Mouse (Mus musculus): ENCODE data around the gene Spats2. TPM values are rescaled to one million over a fixed set of nuclear protein-coding genes. Genes with fewer than 3 reads are reported as not detected.
"Not testable (repeated sequence)": the region's sequence is repeated elsewhere in the genome, so short reads cannot be mapped to it uniquely, and the experiment has no call there.

The Spats2 gene
- 60.5 and 64.1 TPM in 2 replicates for polyA plus RNA-seq (2016; fragmentation: Nextera tagmentation; extraction: Ambion mirVana)

DNA sequence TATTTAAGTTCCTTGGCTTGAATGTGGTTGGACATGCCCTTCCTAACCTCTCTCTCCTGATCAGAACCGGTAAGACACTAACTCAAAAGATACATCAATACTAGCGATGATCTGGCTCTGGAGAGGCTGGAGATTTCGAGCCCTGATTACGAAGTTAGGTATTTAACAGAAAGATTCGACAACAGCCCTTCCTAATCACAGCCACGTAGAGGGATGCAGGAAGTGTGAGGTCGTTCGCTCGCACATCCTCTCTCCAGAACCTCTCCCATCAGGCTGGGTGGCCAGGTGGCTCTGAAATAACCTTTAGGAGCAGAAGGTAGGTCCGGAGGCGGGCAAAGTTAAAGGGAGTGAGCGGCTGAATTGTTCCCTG is at the start of gene Spats2:
Gene Spats2, plus strand, starts transcription at position 206 of the 370 bp plus-strand sequence.
- peaks cover 10% of the 10 kb centered on the region; the same call in 1 of the 2 replicates for H3K27me3 ChIP-seq (ENCODE audit: low read depth, poor library complexity, severe bottlenecking)

DNA sequence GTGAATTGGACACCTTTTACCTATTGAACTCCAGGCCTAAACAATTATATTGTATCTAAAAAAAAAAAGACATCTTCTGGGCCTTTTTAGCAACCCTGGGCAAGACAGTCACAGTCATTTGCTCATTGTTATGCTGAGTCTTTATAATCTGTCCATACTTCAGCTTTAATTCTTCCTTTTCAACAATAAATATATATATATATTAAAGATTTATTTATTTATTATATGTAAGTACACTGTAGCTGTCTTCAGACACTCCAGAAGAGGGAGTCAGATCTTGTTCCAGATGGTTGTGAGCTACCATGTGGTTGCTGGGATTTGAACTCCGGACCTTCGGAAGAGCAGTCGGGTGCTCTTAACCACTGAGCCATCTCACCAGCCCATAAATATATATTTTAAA is 49.7 kb upstream of the Spats2 start:
- Histone ChIP-seq H3K4me1 (peaks cover 29% of the 10 kb centered on the region), H3K4me3 (peak overlapping the region; percentile 73), H3K36me3 (peaks cover 46% of the 10 kb centered on the region)
- H3K27me3 ChIP-seq (ENCODE audit: low read depth, poor library complexity, severe bottlenecking); H3K27ac ChIP-seq; H3K9me3 ChIP-seq (replicated peaks); DNase-seq (ENCODE audit: low spot score): not testable (repeated sequence)
- 95% methylated on average over 3 of the region's 3 CpGs for WGBS

More for the DNA sequence above, at the start of gene Spats2:
- H3K4me3 ChIP-seq, result peak within 1 kb of the TSS; percentile 94
- peak within 1 kb of the TSS; percentile 98 for H3K27ac ChIP-seq
- peaks cover 20% of the 10 kb centered on the region; the same call in 1 of the 2 replicates for H3K36me3 ChIP-seq
- peaks cover 41% of the 10 kb centered on the region for H3K4me1 ChIP-seq
- no peak for DNase-seq (ENCODE audit: low spot score)
- no peaks in the 10 kb centered on the region for H3K9me3 ChIP-seq (replicated peaks)
- WGBS, result 3% methylated on average over 12 of the region's 12 CpGs

DNA sequence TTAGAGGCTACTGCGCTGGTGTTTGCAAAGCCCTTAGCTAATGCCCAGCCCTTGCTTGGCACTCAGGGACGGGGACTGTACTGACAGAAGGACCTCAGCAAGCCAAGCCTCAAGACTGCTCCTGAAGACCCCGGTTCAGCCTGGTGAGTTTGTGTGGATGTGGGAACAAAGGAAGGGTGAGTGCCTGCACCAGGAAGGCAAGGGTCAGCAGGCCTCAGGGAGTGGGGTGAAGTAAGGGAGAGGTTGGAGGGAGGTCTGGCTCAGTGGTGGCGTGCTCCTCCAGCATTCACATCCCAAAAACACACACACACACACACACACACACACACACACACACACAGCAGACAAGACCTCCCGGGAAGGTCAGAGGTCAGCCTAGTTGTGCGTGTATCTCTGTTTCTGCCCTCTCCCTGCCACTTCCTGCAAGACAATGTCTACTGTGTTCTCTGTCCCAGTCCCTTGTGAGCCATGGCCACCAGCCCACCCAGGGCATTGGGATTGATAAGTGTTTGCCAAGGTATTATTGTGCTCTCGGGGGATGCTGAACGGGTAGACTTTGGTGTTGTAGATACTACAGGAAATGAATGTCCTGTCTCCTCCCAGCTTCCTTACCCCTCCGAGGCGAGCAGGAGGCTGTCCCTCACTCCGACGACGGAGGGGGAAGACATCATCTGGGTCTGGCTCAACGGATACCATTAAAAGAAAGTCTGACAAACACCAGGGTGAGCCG is 47.4 kb upstream of the Spats2 start:
- WGBS, result 84% methylated on average over 15 of the region's 15 CpGs
- H3K4me3 ChIP-seq, result no peak overlapping the region
- peaks cover 32% of the 10 kb centered on the region for H3K4me1 ChIP-seq

DNA sequence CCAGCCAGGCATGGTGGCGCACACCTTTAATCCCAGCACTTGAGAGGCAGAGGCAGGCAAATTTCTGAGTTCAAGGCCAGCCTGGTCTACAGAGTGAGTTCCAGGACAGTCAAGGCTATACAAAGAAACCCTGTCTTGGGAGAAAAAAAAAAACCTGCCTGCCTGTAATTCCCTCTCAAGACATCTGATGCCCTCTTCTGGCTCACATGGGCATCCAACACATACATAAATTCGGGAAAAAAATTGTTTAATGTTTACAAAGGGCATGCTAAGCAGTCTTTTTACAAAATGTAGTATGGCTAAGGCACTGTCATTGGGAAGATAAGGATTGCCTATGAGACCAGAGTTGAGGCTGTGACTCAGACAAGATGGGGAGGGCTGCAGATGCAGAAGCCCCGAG is 45.9 kb upstream of the Spats2 start:
- Histone ChIP-seq H3K4me1 (peaks cover 37% of the 10 kb centered on the region), H3K4me3 (no peak overlapping the region), H3K9me3 (replicated peaks) (no peaks in the 10 kb centered on the region), H3K36me3 (peaks cover 76% of the 10 kb centered on the region), H3K27me3 (ENCODE audit: low read depth, poor library complexity, severe bottlenecking) (peaks cover 29% of the 10 kb centered on the region), H3K27ac (no peak overlapping the region)
- no peak for DNase-seq (ENCODE audit: low spot score)
- WGBS, result 92% methylated on average over 3 of the region's 3 CpGs

More for the DNA sequence above, 47.4 kb upstream of the Spats2 start:
- Histone ChIP-seq H3K36me3 (peaks cover 70% of the 10 kb centered on the region), H3K27ac (no peak overlapping the region), H3K27me3 (ENCODE audit: low read depth, poor library complexity, severe bottlenecking) (peaks cover 14% of the 10 kb centered on the region), H3K9me3 (replicated peaks) (no peaks in the 10 kb centered on the region)
- peak; percentile 26 for DNase-seq (ENCODE audit: low spot score)

DNA sequence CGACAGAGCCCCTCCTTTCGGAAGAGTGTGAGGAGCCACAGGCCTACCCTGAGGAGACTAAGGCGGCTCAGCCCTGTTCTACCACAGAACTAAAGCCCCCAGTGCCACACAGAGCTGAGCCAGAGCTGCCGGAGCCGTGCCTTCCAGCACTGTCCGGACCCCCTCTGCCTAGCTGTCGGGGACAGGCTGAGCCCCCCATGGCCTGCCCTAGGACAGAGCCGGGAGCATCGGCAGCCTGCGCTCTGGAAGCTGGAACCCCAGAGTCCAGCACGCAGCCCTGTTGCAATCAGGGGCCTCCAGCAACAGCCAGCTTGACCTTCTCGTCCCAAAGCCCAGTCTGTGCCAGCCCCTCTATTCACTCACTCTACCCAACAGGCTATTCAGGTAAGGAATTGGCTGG is 43.4 kb upstream of the Spats2 start:
- peaks cover 54% of the 10 kb centered on the region for H3K27me3 ChIP-seq (ENCODE audit: low read depth, poor library complexity, severe bottlenecking)
- DNase-seq (ENCODE audit: low spot score), result no peak

DNA sequence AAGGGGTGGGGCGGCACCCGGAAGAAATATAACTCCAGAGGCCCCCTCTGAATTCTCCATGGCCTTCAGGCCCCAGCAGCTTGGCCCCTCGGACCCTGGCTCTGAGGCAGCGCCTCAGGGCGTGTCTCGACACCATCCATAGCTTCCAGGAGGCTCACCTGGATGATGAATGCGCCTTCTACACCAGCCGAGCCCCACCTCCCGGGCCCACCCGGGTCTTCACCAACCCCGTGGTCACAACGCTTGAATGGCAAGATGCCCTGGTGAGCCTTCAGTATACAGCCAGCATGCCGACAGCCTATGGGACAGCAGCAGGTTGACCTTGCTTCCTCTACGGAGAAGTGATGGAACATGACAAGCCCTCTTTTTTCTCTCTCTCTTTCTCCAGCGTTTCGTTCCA is 42.9 kb upstream of the Spats2 start:
- Histone ChIP-seq H3K9me3 (replicated peaks) (no peaks in the 10 kb centered on the region), H3K4me3 (no peak overlapping the region), H3K4me1 (peaks cover 26% of the 10 kb centered on the region), H3K36me3 (peaks cover 62% of the 10 kb centered on the region), H3K27me3 (ENCODE audit: low read depth, poor library complexity, severe bottlenecking) (peaks cover 59% of the 10 kb centered on the region), H3K27ac (no peak overlapping the region)
- 88% methylated on average over 16 of the region's 16 CpGs for WGBS
- DNase-seq (ENCODE audit: low spot score), result no peak

More for the DNA sequence above, 43.4 kb upstream of the Spats2 start:
- Histone ChIP-seq H3K36me3 (peaks cover 67% of the 10 kb centered on the region), H3K4me3 (no peak overlapping the region), H3K27ac (no peak overlapping the region), H3K9me3 (replicated peaks) (no peaks in the 10 kb centered on the region), H3K4me1 (peaks cover 26% of the 10 kb centered on the region)
- 93% methylated on average over 12 of the region's 12 CpGs for WGBS

DNA sequence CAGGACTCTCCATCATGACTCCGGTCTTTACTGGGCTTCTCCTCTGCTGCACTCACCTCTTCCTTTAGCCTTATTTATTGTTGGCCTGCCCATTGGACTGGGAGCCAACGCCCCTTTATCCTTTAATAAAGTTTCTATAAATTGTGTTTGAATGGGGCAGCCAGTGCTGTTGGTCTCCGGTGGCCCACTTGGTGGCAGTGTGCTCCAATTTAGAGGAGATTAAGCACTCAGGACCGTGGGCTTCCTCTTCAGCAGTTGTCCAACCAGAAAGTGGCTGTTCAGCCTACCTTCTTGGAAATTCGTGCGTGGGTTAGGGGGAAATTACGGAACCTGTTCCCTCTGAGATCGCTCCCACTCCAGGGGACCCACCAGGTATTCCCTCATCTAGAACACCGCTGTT is 42.5 kb upstream of the Spats2 start:
- DNase-seq (ENCODE audit: low spot score), result peak; percentile 44
- 69% methylated on average over 9 of the region's 9 CpGs for whole genome bisulfite sequencing
- Histone ChIP-seq H3K4me1 (peaks cover 26% of the 10 kb centered on the region), H3K27ac (no peak overlapping the region), H3K36me3 (peaks cover 57% of the 10 kb centered on the region), H3K4me3 (no peak overlapping the region), H3K9me3 (replicated peaks) (no peaks in the 10 kb centered on the region), H3K27me3 (ENCODE audit: low read depth, poor library complexity, severe bottlenecking) (peaks cover 63% of the 10 kb centered on the region)

DNA sequence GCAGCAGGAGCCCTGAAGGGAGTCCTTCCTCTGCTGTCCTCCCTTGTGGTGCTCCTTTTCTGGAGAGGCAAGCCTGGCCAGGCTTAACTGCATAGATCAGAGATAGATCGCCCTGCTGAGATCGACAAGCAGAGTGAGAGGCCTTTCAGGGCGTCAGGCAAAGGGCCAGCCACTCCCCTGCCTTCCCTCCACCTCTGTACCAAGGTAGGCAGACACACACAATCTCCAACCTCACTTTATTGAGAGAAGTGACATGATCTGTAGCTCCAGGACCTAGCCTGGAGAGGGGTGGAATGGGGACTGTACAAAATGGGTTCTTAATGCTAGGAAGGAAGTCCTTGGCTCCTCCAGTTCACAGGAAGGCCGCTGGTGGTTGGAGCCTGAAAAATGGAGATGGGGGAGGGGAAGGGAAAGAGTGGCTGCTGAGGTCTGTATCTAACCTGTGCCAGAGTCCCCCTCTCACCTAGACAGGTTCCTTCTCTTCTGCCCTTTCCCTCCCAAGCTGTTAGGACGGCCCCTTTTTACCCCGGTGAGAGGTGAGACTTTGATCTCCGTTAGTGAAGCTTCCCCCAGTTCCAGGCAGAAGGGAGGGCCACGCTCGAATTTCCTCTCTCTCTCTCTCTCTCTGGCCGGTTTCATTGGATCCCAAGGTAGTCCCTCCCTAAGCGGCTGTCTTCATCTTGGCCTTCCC is 41.7 kb upstream of the Spats2 start:
- Histone ChIP-seq H3K36me3 (peaks cover 50% of the 10 kb centered on the region), H3K9me3 (replicated peaks) (no peaks in the 10 kb centered on the region), H3K4me3 (peak overlapping the region; percentile 27), H3K27me3 (ENCODE audit: low read depth, poor library complexity, severe bottlenecking) (peaks cover 71% of the 10 kb centered on the region), H3K27ac (no peak overlapping the region), H3K4me1 (peaks cover 31% of the 10 kb centered on the region)
- WGBS, result 7% methylated on average over 11 of the region's 11 CpGs
- DNase-seq (ENCODE audit: low spot score), result peak; percentile 55

DNA sequence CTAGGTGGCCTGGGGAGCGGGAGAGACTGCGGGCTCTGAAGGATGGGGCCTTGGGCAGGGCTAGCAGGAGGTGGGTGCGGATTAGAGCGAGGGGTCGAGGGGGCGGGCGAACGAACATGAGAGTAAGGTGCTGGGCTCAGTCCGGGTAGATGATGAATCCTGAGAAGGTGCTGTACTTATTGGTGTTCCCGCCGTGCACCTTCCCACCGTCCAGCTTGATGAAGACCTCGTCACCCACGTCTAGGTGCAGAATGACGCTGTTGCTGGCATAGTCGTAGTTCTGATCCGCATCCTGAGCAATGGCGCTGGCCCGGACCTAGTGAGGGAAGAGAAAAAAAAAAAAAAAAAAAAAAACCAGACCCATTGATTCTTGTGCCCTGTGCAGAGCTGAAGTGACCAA is 41.1 kb upstream of the Spats2 start:
- H3K9me3 ChIP-seq (replicated peaks), result no peaks in the 10 kb centered on the region
- H3K27me3 ChIP-seq (ENCODE audit: low read depth, poor library complexity, severe bottlenecking), result peaks cover 77% of the 10 kb centered on the region
- peaks cover 33% of the 10 kb centered on the region for H3K4me1 ChIP-seq
- WGBS, result 5% methylated on average over 19 of the region's 19 CpGs
- peak overlapping the region; percentile 27 for H3K4me3 ChIP-seq
- H3K36me3 ChIP-seq, result peaks cover 44% of the 10 kb centered on the region
- no peak for DNase-seq (ENCODE audit: low spot score)
- H3K27ac ChIP-seq, result no peak overlapping the region

DNA sequence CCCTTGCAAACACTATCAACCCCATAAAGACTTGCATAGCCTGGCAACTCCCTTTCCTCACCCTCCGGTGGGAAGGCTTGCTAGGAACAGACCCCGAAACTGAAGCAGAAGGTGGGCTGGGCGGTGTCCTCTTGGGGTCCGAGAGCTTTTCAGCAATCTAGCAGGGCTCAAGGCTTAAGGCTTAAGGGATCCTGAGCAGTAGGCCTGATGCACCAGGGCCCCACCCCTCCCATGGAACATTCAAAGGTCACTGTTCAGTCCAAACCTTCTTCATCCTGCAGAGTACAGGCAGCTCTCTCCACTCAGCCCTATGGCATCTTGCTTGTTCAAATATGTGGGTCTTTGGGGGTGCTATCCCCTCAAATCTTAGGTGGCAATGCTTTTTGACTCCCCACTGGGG is 39.7 kb upstream of the Spats2 start:
- 57% methylated on average over 4 of the region's 4 CpGs for WGBS
- Histone ChIP-seq H3K36me3 (peaks cover 30% of the 10 kb centered on the region), H3K9me3 (replicated peaks) (no peaks in the 10 kb centered on the region), H3K27me3 (ENCODE audit: low read depth, poor library complexity, severe bottlenecking) (peaks cover 91% of the 10 kb centered on the region), H3K4me3 (no peak overlapping the region), H3K27ac (no peak overlapping the region), H3K4me1 (peaks cover 35% of the 10 kb centered on the region)
- no peak for DNase-seq (ENCODE audit: low spot score)

DNA sequence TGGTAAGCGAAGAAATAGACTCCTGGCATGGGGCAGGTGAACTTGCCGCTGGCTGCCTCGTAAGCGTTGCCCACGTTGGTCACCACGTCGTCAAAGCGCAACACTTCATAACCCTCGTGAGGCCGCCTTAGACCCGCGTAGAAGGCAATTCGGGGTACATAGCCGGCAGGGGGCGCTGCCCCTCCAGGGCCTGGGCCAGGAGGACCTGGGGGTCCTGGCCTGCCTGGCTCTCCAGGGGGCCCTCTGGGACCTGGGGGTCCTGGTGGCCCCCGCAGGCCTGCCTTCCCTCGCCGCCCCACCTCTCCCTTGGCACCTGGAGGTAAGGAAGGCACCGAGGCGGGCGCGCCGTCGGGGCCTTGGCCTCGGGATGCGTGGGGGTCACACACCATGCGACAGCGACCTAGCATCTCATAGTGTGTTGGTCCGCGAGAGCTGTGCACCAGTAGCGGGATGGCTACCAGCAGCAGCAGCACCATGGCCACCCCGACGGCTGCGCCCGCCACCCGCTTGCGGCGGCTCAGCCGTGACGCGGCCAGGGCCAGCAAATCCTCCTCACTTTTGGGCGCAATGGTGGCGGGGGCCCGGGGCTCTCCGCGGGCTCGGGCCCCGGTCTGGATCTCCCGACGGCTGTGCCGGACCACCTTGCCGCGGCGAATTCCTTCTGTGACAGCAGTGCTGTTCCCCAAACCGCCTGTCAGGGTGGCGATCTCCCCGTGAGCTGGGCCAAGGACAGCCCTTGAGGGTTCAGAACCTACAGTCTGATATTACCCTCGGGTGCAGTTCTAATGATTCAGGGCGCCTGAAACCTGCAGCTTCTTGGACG is 38.3 kb upstream of the Spats2 start, which contains the start of gene C1ql4:
Gene C1ql4, minus strand, starts transcription at position 565 of the 823 bp plus-strand sequence.
- H3K9me3 ChIP-seq (replicated peaks), result no peaks in the 10 kb centered on the region
- peak; percentile 65 for DNase-seq (ENCODE audit: low spot score)
- H3K27me3 ChIP-seq (ENCODE audit: low read depth, poor library complexity, severe bottlenecking), result peaks cover 100% of the 10 kb centered on the region
- WGBS, result 8% methylated on average over 60 of the region's 60 CpGs
- 0 out of 2 replicates have a peak within 1 kb of the TSS, but pooled peaks have one; percentile 42 for H3K27ac ChIP-seq
- peaks cover 33% of the 10 kb centered on the region for H3K4me1 ChIP-seq
- H3K4me3 ChIP-seq, result peak within 1 kb of the TSS; percentile 31
- peaks cover 15% of the 10 kb centered on the region for H3K36me3 ChIP-seq

DNA sequence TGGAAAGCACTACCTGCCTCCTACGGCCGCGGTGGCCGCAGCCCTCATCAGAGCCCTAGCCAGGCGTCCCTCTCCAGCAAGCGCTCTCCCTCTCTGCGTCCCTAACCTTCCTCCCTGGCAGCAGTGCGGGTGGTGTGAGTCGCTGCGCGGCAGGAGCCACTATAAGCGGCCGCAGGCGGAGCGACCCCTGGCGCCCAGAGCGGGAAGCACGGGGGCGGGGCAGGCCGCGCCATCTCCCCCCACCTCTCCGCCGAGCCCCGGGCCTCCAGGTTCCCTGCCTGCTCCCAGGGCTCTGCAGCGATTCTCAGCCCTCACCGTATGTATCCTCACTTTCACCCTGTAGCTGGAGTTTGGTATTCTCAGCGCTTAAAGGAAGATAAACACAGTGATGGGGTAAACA is 37.4 kb upstream of the Spats2 start:
- peak overlapping the region; percentile 31 for H3K4me3 ChIP-seq
- peaks cover 38% of the 10 kb centered on the region for H3K4me1 ChIP-seq
- 0 out of 2 replicates have a peak overlapping the region, but pooled peaks have one; percentile 0 for H3K27ac ChIP-seq
- no peaks in the 10 kb centered on the region for H3K9me3 ChIP-seq (replicated peaks)
- under 1% methylated on average over 27 of the region's 27 CpGs for WGBS
- H3K27me3 ChIP-seq (ENCODE audit: low read depth, poor library complexity, severe bottlenecking), result peaks cover 100% of the 10 kb centered on the region
- peaks cover 7% of the 10 kb centered on the region for H3K36me3 ChIP-seq
- DNase-seq (ENCODE audit: low spot score), result peak; percentile 91

Measured in limb, embryonic 10.5 days (tissue).